Mouse (Mus musculus): ENCODE data around the gene Tmem184b.

- peak; percentile 29; the same call in 1 of the 2 replicates for TF ChIP-seq CTCF (IDR thresholded peaks at IDR 0.05; ENCODE audit: extremely low read depth, insufficient read length, insufficient replicate concordance, low read depth, low read length)
- no peak for TF ChIP-seq POLR2A (IDR thresholded peaks at IDR 0.05; ENCODE audit: low read depth, low read length)
Observed at GRCm38 (mm10) chr15:79347845-79348506, 55.4 kb downstream of the Tmem184b start.

Data from small intestine, adult 2 months (tissue).